Mouse (Mus musculus): ENCODE measurements at regions not wholly inside any gene's neighbourhood (a gene's known extent, or its start where the extent isn't known, plus 50 kb on each side); places are given as distances from the start of the nearest gene placed in this dataset.

GRCm38 (mm10) chr15:69766743-69767142 lies 3266.0 kb upstream of the Lrrc6 start:
- no peak for DNase-seq (ENCODE audit: low spot score in 2 of 2)

GRCm38 (mm10) chr15:69752616-69753015 lies 3251.9 kb upstream of the Lrrc6 start:
- DNase-seq (ENCODE audit: low spot score in 2 of 2) = no peak

- peak; percentile 80 to 87 for DNase-seq (ENCODE audit: low spot score in 2 of 2)
These were observed 3214.0 kb upstream of the Lrrc6 start for GRCm38 (mm10) chr15:69714680-69715079.

GRCm38 (mm10) chr15:69713900-69714299 lies 3213.2 kb upstream of the Lrrc6 start:
- no peak for DNase-seq (ENCODE audit: low spot score in 2 of 2)

GRCm38 (mm10) chr15:69695639-69696205 lies 3195.0 kb upstream of the Lrrc6 start:
- peak in 1 of 2 experiments; percentile 41 for DNase-seq (ENCODE audit: low spot score in 2 of 2)

GRCm38 (mm10) chr15:69690501-69690900 lies 3189.8 kb upstream of the Lrrc6 start:
- DNase-seq (ENCODE audit: low spot score in 2 of 2) = no peak
